Mouse (Mus musculus) regulatory T cell (primary cell): ENCODE measurements at regions not wholly inside any gene's neighbourhood (a gene's known extent, or its start where the extent isn't known, plus 50 kb on each side); places are given as distances from the start of the nearest gene placed in this dataset.

Source experiments
- in situ Hi-C: fragments of 300-600 bp; cut with MboI, MseI; formaldehyde crosslinking; loops from one replicate; pipeline ENCODE4 v1.15.1; 2025; ENCODE audit warnings: high pct_unique_total_duplicates

- in situ Hi-C loops: no loop called here
Observed at GRCm38 (mm10) chr2:171213792-171214191, 482.2 kb downstream of the Dok5 start.

GRCm38 (mm10) chr2:171196472-171196871, 464.9 kb downstream of the Dok5 start:
- in situ Hi-C loops: no loop called here

GRCm38 (mm10) chr2:171192181-171192580, 460.6 kb downstream of the Dok5 start:
- in situ Hi-C loops: no loop called here
